Mouse (Mus musculus) lung, embryonic 14.5 days (tissue): ENCODE measurements around the gene Myog. TPM values are rescaled to one million over a fixed set of nuclear protein-coding genes. Genes with fewer than 3 reads are reported as not detected.

Experiments used
- ATAC-seq: fragments of 200-750 bp; cut with Nextera tagmentation; 2 replicates; pipeline ENCODE4 v1.8.0; 2017; ENCODE audit warnings: mild to moderate bottlenecking, moderate TSS enrichment, moderate library complexity; ENCODE audit not compliant: insufficient read depth
- DNase-seq: peaks from one replicate; pipeline ENCODE4 v3.0.0-alpha.2; 2015
- H3K27ac ChIP-seq: fragments of 300-500 bp; sonication (generic); 2 replicates; pipeline ENCODE4 v1.5.1; 2014; ENCODE audit warnings: low read depth, mild to moderate bottlenecking, moderate library complexity
- H3K27me3 ChIP-seq: fragments of 300-500 bp; sonication (generic); 2 replicates; pipeline ENCODE4 v1.6.1; 2014; ENCODE audit warnings: low read length, control low read depth; ENCODE audit not compliant: insufficient read depth
- H3K36me3 ChIP-seq: fragments of 300-500 bp; sonication (generic); 2 replicates; pipeline ENCODE4 v1.6.1; 2014; ENCODE audit warnings: control low read depth; ENCODE audit not compliant: insufficient read depth
- H3K4me1 ChIP-seq: fragments of 300-500 bp; sonication (generic); 2 replicates; pipeline ENCODE4 v1.6.1; 2014; ENCODE audit warnings: antibody characterized with exemption, control low read depth; ENCODE audit not compliant: insufficient read depth
- H3K4me2 ChIP-seq: fragments of 300-500 bp; sonication (generic); 2 replicates; pipeline ENCODE4 v1.6.1; 2014; ENCODE audit warnings: mild to moderate bottlenecking
- H3K4me3 ChIP-seq: fragments of 300-500 bp; sonication (generic); 2 replicates; pipeline ENCODE4 v1.5.1; 2014; ENCODE audit warnings: low read depth, low read length
- H3K9ac ChIP-seq: fragments of 300-500 bp; sonication (generic); 2 replicates; pipeline ENCODE4 v1.6.1; 2014
- H3K9me3 ChIP-seq: fragments of 300-500 bp; sonication (generic); 2 replicates; pipeline ENCODE4 v1.6.1; 2016; ENCODE audit warnings: low read depth, low read length, control low read depth
- CTCF ChIP-seq: IDR thresholded peaks from 2 replicates; pipeline ENCODE4 v1.5.1; 2016; ENCODE audit warnings: antibody characterized with exemption, low read depth
- WGBS: fragments of 180-500 bp; shearing (Covaris S2); extraction: QIAGEN DNeasy Blood & Tissue Kit; methylation state at CpG from one replicate; pipeline ENCODE4 v1.1.7; 2014; 5-methylcytosine and 5-hydroxymethylcytosine counted together
- polyA plus RNA-seq: library from polyadenylated mRNA; unstranded; fragments of >200 nt; fragmentation: Nextera tagmentation; extraction: Ambion mirVana; gene quantifications from 2 replicates; pipeline ENCODE4 v1.2.1, GENCODE M21; 2014

Myog gene
- polyA plus RNA-seq, 1 experiment from 2014 or later = not detected

DNA sequence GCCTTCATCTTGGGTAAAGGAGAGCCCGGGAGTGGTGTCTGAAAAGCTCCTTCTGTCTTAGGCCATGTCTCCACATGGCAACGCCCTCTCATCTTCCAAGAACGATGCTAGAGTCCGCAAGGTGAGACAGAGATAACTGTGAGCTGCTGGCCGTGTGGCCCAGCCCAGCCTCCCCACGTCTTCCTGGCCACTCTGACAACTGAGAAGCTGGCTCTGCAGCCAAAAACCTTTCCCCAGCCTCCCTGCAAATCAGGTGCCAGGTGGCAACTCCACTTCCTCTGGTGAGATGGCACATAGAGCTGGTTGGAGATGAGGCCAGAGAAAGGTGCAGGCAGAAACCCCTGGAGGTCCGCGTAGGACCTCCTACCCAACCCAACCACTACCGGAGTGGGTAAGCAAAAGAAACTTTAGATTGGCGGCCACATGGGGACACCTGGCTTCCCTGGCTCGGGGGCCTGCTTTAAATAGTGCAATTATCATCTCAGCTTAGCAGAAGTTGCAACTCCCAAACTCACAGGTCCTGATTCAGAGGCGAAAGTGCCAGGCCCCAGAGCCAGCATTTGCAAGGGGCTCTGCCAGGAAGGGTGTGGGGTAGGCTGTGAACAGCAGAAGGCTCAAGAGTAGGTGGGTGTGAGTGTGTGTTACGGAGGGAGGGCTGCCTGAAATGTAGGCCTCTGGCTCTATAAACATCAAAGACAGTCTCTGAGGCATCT is 45.6 kb downstream of the Myog start:
- no peaks in the 10 kb centered on the region for H3K9me3 ChIP-seq
- no peaks in the 10 kb centered on the region for H3K36me3 ChIP-seq
- H3K4me1 ChIP-seq = no peaks in the 10 kb centered on the region
- H3K27me3 ChIP-seq = no peaks in the 10 kb centered on the region
- TF ChIP-seq CTCF = no peak
- H3K4me2 ChIP-seq = no peak overlapping the region
- H3K4me3 ChIP-seq = no peak overlapping the region
- DNase-seq = no peak
- H3K27ac ChIP-seq = no peak overlapping the region
- ATAC-seq = no peak
- H3K9ac ChIP-seq = no peak overlapping the region
- WGBS = 67% methylated on average over 13 of the region's 13 CpGs

DNA sequence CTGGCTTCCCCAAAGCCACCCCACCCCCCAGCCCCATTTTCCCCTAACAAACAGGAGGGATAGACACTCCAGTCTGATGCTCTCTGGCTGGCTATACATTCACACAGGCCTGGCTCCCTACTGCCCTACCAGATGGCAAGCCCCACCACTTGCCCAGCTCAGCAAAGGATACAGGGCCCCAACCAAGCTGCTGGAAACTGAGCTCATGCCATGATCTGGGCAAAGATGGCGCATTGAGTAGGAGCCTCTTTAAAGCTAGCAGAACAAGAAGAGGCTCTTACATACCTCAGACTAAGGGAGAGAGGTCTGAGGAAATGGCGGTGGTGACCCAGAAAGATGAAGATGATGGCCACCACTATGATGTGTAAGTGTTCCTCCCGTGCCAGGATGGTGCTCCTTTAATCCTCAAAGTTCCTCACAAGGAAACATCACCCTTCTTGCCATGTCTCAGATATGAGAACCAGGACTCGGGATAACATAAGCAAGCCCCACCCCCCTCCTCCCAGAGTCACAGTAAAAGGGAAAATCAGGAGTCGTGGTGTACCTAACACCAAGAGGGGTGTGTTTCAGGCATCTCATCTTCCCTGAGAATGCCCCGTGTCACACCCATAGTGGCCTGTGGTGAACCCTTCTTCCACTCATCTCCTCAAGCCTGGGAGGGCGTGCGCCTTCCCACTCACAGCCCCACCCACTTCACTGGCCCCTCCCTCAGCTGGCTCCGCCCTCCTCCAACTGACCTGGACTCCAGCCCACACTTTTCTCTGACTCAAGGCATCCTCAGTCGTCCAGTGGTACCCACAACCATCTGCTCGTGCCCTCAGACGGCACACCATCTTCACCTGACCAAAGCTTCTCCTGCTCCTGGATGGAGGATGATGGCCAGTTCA is 46.4 kb downstream of the Myog start:
- Histone ChIP-seq H3K9ac (no peak overlapping the region), H3K4me3 (no peak overlapping the region), H3K9me3 (no peaks in the 10 kb centered on the region), H3K36me3 (no peaks in the 10 kb centered on the region), H3K27ac (no peak overlapping the region), H3K27me3 (no peaks in the 10 kb centered on the region), H3K4me1 (no peaks in the 10 kb centered on the region), H3K4me2 (no peak overlapping the region)
- 81% methylated on average over 12 of the region's 12 CpGs for WGBS
- TF ChIP-seq CTCF = no peak
- DNase-seq = no peak
- ATAC-seq = no peak

DNA sequence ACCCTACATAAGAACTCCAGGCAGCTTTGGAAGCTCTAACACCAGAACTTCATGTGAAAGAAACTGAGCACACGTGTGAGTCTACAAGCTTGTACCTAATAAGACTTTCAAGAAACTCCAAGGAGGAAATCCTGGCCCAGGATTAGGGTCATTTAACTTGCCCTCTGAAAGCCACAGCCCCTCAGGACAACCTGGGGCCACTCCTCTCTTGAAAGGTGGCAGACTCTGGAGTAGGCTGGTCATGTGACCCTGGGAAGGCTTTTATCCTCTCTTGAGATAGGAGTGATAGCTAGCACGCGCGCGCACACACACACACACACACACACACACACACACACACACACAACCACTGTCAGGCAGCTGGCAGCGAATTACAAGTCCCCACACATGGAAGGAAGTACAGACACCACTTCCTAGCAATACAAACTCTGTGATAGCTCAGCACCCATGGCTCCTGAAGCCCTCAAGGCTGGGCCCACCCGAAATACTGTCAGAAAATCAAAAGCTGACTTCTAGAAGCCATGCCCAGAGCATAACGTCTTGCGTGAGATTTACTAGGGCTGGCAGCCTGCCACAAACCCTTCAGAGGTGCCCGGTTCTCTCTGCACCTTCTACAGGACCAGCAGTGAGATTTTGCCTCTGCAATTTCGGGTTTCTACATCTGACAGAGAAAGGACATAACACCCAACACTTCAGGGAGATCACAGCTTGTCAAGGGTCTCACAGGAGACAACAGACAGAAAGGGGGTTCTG is 47.3 kb downstream of the Myog start:
- DNase-seq (no peak), ATAC-seq (no peak)
- 71% methylated on average over 11 of the region's 11 CpGs for WGBS
- H3K4me3 ChIP-seq = no peak overlapping the region
- H3K9ac ChIP-seq = no peak overlapping the region
- H3K27ac ChIP-seq = no peak overlapping the region
- H3K36me3 ChIP-seq = no peaks in the 10 kb centered on the region
- TF ChIP-seq CTCF = no peak
- H3K27me3 ChIP-seq = no peaks in the 10 kb centered on the region
- H3K4me2 ChIP-seq = no peak overlapping the region
- H3K9me3 ChIP-seq = no peaks in the 10 kb centered on the region
- no peaks in the 10 kb centered on the region for H3K4me1 ChIP-seq

DNA sequence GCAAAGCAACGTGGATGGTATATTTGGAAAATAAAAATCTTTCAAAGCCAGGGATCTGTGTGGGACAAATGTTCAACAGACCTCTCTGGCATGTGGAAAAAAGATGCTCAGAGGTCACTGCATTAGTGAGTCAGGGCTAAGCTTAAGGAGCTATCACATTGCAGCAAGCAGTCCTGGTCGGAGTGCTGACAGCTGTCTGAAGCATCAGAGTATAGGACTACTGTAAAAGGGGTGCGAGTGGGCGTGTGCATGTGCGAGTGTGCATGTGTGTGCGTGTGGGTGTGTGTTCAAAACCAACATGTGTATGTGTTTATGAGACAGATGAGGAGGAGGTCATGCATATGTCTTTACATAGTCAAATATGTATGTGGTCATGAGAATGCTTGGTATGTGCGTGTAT is 49.4 kb downstream of the Myog start:
- H3K36me3 ChIP-seq = no peaks in the 10 kb centered on the region
- peaks cover 3% of the 10 kb centered on the region; the same call in 1 of the 2 replicates for H3K4me1 ChIP-seq
- DNase-seq (no peak), ATAC-seq (no peak)
- 88% methylated on average over 7 of the region's 7 CpGs for WGBS
- H3K4me2 ChIP-seq = no peak overlapping the region
- TF ChIP-seq CTCF = no peak
- H3K27ac ChIP-seq = no peak overlapping the region
- H3K4me3 ChIP-seq = no peak overlapping the region
- H3K9me3 ChIP-seq = no peaks in the 10 kb centered on the region
- no peaks in the 10 kb centered on the region for H3K27me3 ChIP-seq
- H3K9ac ChIP-seq = no peak overlapping the region

DNA sequence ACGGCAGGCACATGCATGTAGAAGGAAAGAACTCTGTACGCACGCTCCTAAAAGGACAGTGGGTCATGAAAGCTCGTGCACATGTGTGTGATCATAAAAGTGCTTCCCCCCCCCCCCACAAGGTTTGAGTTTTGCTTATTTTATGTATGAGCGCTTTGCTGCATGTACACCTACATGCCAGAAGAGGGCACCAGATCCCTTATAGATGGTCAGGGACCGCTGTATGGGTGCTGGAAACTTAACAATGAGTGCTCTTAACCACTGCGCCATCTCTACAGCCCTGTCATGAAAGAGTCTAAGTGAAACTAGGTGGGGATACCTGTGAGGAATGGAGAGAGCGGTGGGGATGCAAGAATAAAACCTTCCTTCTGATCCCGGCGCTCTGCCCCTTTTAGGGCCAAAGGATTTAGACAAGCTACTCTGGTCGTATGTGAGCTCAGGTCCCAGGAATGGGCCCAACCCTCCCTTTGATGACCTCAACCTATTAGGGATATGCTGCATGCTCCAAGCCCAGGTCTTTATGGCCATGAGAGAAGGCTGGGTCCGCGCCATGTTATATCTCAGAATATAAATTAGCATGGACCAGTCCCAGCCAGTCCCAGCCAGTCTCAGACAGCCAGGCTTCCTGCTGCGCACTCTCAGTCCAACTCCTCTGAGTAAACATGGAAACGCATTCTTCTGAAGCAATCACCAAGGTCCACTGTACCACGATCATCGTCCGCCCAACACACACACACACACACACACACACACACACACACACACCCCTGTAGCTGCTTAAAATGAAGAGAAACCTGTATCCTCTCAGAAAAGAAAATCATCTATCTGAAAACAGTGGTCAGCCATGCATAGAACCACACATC is 50.2 kb downstream of the Myog start:
- WGBS = 93% methylated on average over 18 of the region's 18 CpGs
- TF ChIP-seq CTCF = peak; percentile 21; the same call in 1 of the 2 replicates
- H3K4me1 ChIP-seq = peaks cover 6% of the 10 kb centered on the region; the same call in 1 of the 2 replicates

DNA sequence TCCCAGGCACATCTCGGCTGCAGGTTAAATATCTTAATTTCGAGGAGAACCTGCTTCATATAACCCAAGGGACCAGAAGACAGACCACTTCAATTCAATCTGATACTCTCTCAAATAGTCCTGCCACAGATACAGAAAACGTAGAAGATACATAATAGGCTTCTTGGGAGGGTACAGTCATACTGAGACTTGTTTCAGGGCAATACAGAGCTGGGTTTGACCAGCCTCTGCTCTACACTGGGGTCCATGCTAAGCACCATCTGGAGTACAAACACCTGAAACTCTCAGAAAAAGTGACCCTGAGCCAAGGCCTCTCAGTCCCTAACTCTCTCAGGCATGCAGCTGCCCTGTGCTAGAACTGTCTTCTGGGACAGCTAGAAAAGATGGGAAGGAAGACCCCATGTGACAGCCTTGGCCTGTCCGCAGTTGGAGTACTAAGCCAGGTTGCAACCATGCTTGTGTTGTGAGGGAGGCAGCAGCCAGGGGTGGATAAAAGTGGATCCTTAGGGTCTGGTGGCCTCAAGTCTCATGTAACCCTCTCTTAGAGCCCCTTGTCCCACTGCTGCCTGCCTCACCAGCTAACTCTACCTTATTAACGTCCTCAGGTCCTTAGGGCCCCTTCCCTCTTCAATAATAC is 52.0 kb downstream of the Myog start:
- ATAC-seq = no peak

More for the DNA sequence above, 50.2 kb downstream of the Myog start:
- Histone ChIP-seq H3K9ac (no peak overlapping the region), H3K4me3 (no peak overlapping the region), H3K36me3 (no peaks in the 10 kb centered on the region), H3K9me3 (no peaks in the 10 kb centered on the region), H3K4me2 (no peak overlapping the region), H3K27me3 (no peaks in the 10 kb centered on the region), H3K27ac (no peak overlapping the region)
- DNase-seq = no peak
- no peak for ATAC-seq

More for the DNA sequence above, 52.0 kb downstream of the Myog start:
- peaks cover 6% of the 10 kb centered on the region; the same call in 1 of the 2 replicates for H3K4me1 ChIP-seq
- H3K27me3 ChIP-seq = no peaks in the 10 kb centered on the region
- no peak overlapping the region for H3K9ac ChIP-seq
- H3K27ac ChIP-seq = no peak overlapping the region
- H3K36me3 ChIP-seq = peaks cover 12% of the 10 kb centered on the region
- no peak for DNase-seq
- 71% methylated on average over 5 of the region's 5 CpGs for WGBS
- H3K9me3 ChIP-seq = no peaks in the 10 kb centered on the region
- H3K4me2 ChIP-seq = no peak overlapping the region
- TF ChIP-seq CTCF = no peak
- no peak overlapping the region for H3K4me3 ChIP-seq

Other genes starting within 250 kb of the Myog start
- gene Btg2, start 210.9 kb upstream of the Myog start, polyA plus RNA-seq = 77.2 and 81.0 TPM in 2 replicates
- not detected in 2 replicates for gene Chit1, start 178.7 kb upstream of the Myog start, polyA plus RNA-seq
- gene Chil1, start 107.8 kb upstream of the Myog start, polyA plus RNA-seq = 0.54 TPM in 1 of 2 replicates, not detected in the other
- gene Mybph, start 96.5 kb upstream of the Myog start, polyA plus RNA-seq = not detected in 2 replicates
- gene Adora1, start 54.6 kb upstream of the Myog start, polyA plus RNA-seq = 0.30 and 0.92 TPM in 2 replicates
- 2.4 and 2.6 TPM in 2 replicates for gene Ppfia4, start 42.9 kb downstream of the Myog start, polyA plus RNA-seq
- 106 TPM in 2 replicates for gene Tmem183a, start 72.0 kb downstream of the Myog start, polyA plus RNA-seq
- gene 4933406M09Rik, start 96.0 kb downstream of the Myog start, polyA plus RNA-seq = not detected in 2 replicates
- 33.9 and 37.8 TPM in 2 replicates for gene Cyb5r1, start 115.6 kb downstream of the Myog start, polyA plus RNA-seq
- 83.9 and 86.8 TPM in 2 replicates for gene Adipor1, start 125.4 kb downstream of the Myog start, polyA plus RNA-seq
- 26.6 and 29.9 TPM in 2 replicates for gene Klhl12, start 165.5 kb downstream of the Myog start, polyA plus RNA-seq
- 38.4 and 39.6 TPM in 2 replicates for gene Rabif, start 204.7 kb downstream of the Myog start, polyA plus RNA-seq